Mouse (Mus musculus) limb, embryonic 14.5 days (tissue): ENCODE data around the gene Naa16. TPM values are rescaled to one million over a fixed set of nuclear protein-coding genes. Genes with fewer than 3 reads are reported as not detected.

ENCODE experiments used
- ATAC-seq: fragments of 200-750 bp; cut with Nextera tagmentation; 2 replicates; pipeline ENCODE4 v1.8.0; 2017; ENCODE audit warnings: low read depth, moderate number of reproducible peaks, moderate TSS enrichment; ENCODE audit not compliant: low FRiP score
- DNase-seq: peaks from one replicate; pipeline ENCODE4 v3.0.0-alpha.2; 2015; ENCODE audit warnings: low spot score
- H3K27ac ChIP-seq: fragments of 300-500 bp; sonication (generic); replicated peaks from 2 replicates; pipeline ENCODE4 v1.5.1; 2014; ENCODE audit warnings: low read depth, mild to moderate bottlenecking, low read length, moderate library complexity, mixed read lengths
- H3K27me3 ChIP-seq: fragments of 300-500 bp; sonication (generic); 2 replicates; pipeline ENCODE4 v1.6.1; 2014; ENCODE audit warnings: low read length, mixed read lengths; ENCODE audit not compliant: control insufficient read depth, insufficient read depth
- H3K36me3 ChIP-seq: fragments of 300-500 bp; sonication (generic); 2 replicates; pipeline ENCODE4 v1.6.1; 2014; ENCODE audit warnings: mild to moderate bottlenecking, low read length, moderate library complexity, mixed read lengths; ENCODE audit not compliant: control insufficient read depth, insufficient read depth
- H3K4me1 ChIP-seq: fragments of 300-500 bp; sonication (generic); 2 replicates; pipeline ENCODE4 v1.6.1; 2014; ENCODE audit warnings: antibody characterized with exemption, low read length, mixed read lengths; ENCODE audit not compliant: control insufficient read depth, insufficient read depth
- H3K4me2 ChIP-seq: fragments of 300-500 bp; sonication (generic); replicated peaks from 2 replicates; pipeline ENCODE4 v1.6.1; 2014; ENCODE audit warnings: low read depth, mild to moderate bottlenecking, low read length, moderate library complexity; ENCODE audit not compliant: severe bottlenecking
- H3K4me3 ChIP-seq: fragments of 300-500 bp; sonication (generic); replicated peaks from 2 replicates; pipeline ENCODE4 v1.5.1; 2014; ENCODE audit warnings: low read length
- H3K9ac ChIP-seq: fragments of 300-500 bp; sonication (generic); 2 replicates; pipeline ENCODE4 v1.6.1; 2014; ENCODE audit warnings: mild to moderate bottlenecking, low read depth, low read length, moderate library complexity; ENCODE audit not compliant: severe bottlenecking
- H3K9me3 ChIP-seq: fragments of 300-500 bp; sonication (generic); 2 replicates; pipeline ENCODE4 v1.6.1; 2016; ENCODE audit warnings: low read length; ENCODE audit not compliant: control insufficient read depth
- POLR2A ChIP-seq: fragments of 200-500 bp; IDR thresholded peaks from 2 replicates; pipeline ENCODE4 v1.8.0; 2012; ENCODE audit warnings: inconsistent platforms, mild to moderate bottlenecking, moderate library complexity, borderline replicate concordance; ENCODE audit not compliant: insufficient read depth, insufficient read length; ENCODE audit errors: extremely low read depth
- WGBS: fragments of 180-500 bp; shearing (Covaris S2); extraction: QIAGEN DNeasy Blood & Tissue Kit; methylation state at CpG from one replicate; pipeline ENCODE4 v1.1.7; 2014; 5-methylcytosine and 5-hydroxymethylcytosine counted together
- polyA plus RNA-seq, 2 experiments: library from polyadenylated mRNA; depleted of rRNA in 1 of 2; stranded (reverse) in 1 of 2; unstranded in 1 of 2; fragments of >200 nt; fragmentation: Nextera tagmentation in 1 of 2; extraction: Ambion mirVana in 1 of 2; gene quantifications; 2 replicates each; pipeline versions ENCODE4 v1.2.1 to v1.2.3; 2012 to 2014

The Naa16 gene
- polyA plus RNA-seq, 2 experiments: 23.4 to 34.5 TPM

- no peaks in the 10 kb centered on the region; the same call in 1 of the 2 replicates for H3K4me1 ChIP-seq
- no peak overlapping the region for H3K4me3 ChIP-seq
- no peaks in the 10 kb centered on the region for H3K9me3 ChIP-seq
- no peak overlapping the region for H3K9ac ChIP-seq
- H3K4me2 ChIP-seq: no peak overlapping the region
- H3K27ac ChIP-seq: no peak overlapping the region
- ATAC-seq (no peak), DNase-seq (no peak)
- no peak for TF ChIP-seq POLR2A
- 43% methylated on average over 4 of the region's 4 CpGs for WGBS
- H3K36me3 ChIP-seq: no peaks in the 10 kb centered on the region
- no peaks in the 10 kb centered on the region for H3K27me3 ChIP-seq
Observed at GRCm38 (mm10) chr14:79308364-79308763, 82.2 kb downstream of the Naa16 start.

DNA sequence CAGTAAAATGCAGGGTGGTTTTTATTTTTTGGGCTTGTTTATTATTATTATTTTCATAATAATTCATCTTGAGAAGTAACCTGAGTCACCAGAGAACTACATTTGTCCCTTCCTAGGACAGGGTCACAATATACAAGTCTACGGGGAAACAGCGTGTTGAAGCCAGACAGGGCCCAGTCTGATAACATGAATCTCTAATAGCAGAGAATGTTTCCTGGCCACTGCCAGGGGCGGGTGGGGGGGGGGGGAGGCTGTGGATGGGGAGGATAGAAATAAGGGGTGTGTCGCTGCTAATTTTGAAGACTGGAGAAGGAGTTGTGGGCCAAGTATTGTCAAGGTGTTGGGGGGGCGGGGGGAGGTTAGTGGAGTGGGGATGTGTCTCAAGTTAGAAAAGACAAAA is 82.7 kb downstream of the Naa16 start:
- 65% methylated on average over 5 of the region's 5 CpGs for WGBS
- H3K9ac ChIP-seq: no peak overlapping the region
- H3K9me3 ChIP-seq: no peaks in the 10 kb centered on the region
- no peak overlapping the region for H3K4me3 ChIP-seq
- H3K4me2 ChIP-seq: no peak overlapping the region
- no peak for ATAC-seq
- H3K27me3 ChIP-seq: no peaks in the 10 kb centered on the region
- TF ChIP-seq POLR2A: no peak
- no peak overlapping the region for H3K27ac ChIP-seq
- DNase-seq: no peak
- H3K36me3 ChIP-seq: no peaks in the 10 kb centered on the region
- H3K4me1 ChIP-seq: no peaks in the 10 kb centered on the region; the same call in 1 of the 2 replicates

DNA sequence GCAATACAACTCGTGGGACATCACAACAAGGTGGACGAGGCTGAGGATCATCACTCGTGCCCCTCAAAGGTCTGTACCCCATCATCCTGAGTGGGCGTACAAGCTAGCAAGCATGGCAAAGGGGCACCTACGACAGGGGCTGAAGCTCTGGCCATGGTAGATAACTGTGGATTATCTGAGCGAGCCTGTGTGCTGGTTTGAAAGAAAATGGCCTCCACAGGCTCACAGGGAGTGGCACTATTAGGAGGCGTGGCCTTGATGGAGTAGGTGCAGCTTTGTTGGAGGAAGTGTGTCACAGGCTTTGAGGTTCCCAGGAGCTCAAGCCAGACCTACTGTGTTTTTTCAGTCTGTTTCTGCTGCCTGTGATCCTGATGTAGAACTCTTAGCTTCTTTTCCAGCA is 83.4 kb downstream of the Naa16 start:
- no peak for DNase-seq
- Histone ChIP-seq H3K4me2 (no peak overlapping the region), H3K9ac (no peak overlapping the region), H3K27ac (no peak overlapping the region), H3K4me1 (no peaks in the 10 kb centered on the region; the same call in 1 of the 2 replicates), H3K4me3 (no peak overlapping the region), H3K36me3 (no peaks in the 10 kb centered on the region), H3K27me3 (no peaks in the 10 kb centered on the region), H3K9me3 (no peaks in the 10 kb centered on the region)
- TF ChIP-seq POLR2A: no peak
- no peak for ATAC-seq
- 88% methylated on average over 7 of the region's 7 CpGs for WGBS

GRCm38 (mm10) chr14:79304873-79305464 is 85.6 kb downstream of the Naa16 start:
- ATAC-seq (no peak), DNase-seq (no peak)
- Histone ChIP-seq H3K9ac (no peak overlapping the region), H3K4me2 (no peak overlapping the region), H3K36me3 (no peaks in the 10 kb centered on the region), H3K27me3 (0 out of 2 replicates have a peak, but pooled peaks cover 3% of the 10 kb centered on the region), H3K4me1 (peaks cover 8% of the 10 kb centered on the region), H3K4me3 (no peak overlapping the region), H3K9me3 (no peaks in the 10 kb centered on the region), H3K27ac (no peak overlapping the region)
- no peak for TF ChIP-seq POLR2A
- 84% methylated on average over 6 of the region's 6 CpGs for WGBS

GRCm38 (mm10) chr14:79303150-79303549 is 87.4 kb downstream of the Naa16 start:
- no peak for TF ChIP-seq POLR2A
- 64% methylated on average over 2 of the region's 2 CpGs for WGBS
- H3K27me3 ChIP-seq: 0 out of 2 replicates have a peak, but pooled peaks cover 3% of the 10 kb centered on the region
- ATAC-seq: no peak
- no peaks in the 10 kb centered on the region for H3K36me3 ChIP-seq
- no peak overlapping the region for H3K4me3 ChIP-seq
- DNase-seq: no peak
- no peak overlapping the region for H3K9ac ChIP-seq
- H3K9me3 ChIP-seq: no peaks in the 10 kb centered on the region
- H3K4me2 ChIP-seq: no peak overlapping the region
- H3K27ac ChIP-seq: no peak overlapping the region
- peaks cover 8% of the 10 kb centered on the region for H3K4me1 ChIP-seq
